Mouse (Mus musculus) stomach, postnatal 0 days (tissue): Measurements from ENCODE around the gene Gm49318.

ENCODE experiments used
- CTCF ChIP-seq: IDR thresholded peaks from 2 replicates; pipeline ENCODE4 v1.5.1; 2016; ENCODE audit warnings: antibody characterized with exemption, low read depth, mild to moderate bottlenecking, moderate library complexity
- EP300 ChIP-seq: optimal IDR thresholded peaks from 2 replicates; pipeline ENCODE3; 2016; ENCODE audit warnings: antibody characterized with exemption

DNA sequence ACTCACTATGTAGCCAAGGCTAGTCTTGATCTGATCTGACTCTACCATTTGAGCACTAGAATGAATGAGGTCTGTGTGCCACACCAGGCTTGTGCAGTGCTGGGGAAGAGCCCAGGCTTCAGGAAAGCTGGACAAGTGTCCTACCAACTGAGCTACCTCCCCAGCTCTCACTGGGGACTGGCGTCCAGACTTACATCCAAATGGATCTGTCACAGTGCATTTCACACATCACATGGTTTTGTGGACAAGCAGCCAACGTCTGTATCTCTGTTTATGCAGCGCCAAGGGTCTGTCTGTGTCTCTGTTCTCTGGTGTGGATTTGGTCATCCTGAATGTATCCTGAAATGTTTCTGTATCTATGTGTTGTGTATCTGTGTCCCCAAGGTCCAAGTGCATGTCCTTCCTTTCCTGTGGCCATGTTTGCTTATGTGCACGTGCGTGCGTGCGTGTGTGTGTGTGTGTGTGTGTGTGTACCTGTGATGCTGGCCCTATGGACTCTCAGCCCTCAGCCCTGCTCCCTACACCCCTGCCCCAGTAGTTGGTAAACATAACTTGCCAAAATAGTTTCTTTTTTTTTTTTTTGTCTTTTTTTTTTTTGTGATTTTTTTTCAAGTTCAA, 53.7 kb downstream of the Gm49318 start:
- TF ChIP-seq CTCF (no peak), EP300 (no peak)
